Mouse (Mus musculus): ENCODE results near the gene Lamp2. TPM values are rescaled to one million over a fixed set of nuclear protein-coding genes. Genes with fewer than 3 reads are reported as not detected.
"Not testable (repeated sequence)": the region's sequence is repeated elsewhere in the genome, so short reads cannot be mapped to it uniquely, and the experiment has no call there.

Lamp2 gene
- polyA plus RNA-seq, 1 experiment, result 142 TPM

DNA sequence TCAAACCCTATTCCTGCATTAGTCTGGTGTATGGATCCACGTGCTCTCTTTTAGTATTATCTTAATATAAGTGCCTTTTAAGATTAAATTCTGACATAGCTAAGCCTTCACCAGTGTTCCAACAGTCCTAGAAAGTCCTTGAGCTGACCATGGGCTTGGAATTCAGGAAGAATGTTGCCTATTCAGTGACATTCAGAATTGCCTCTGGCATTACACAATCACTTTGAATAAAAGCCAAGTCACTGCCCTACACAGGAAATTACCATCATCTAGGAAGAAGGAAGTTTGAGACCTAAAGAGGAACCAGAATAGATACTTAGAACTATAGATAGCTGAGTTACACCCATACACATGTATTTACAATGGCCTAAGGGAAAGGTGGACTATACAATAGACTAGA, 91.6 kb downstream of the Lamp2 start:
- H3K4me1 ChIP-seq (ENCODE audit: control insufficient read depth, insufficient read depth, insufficient read length, low read length); H3K4me3 ChIP-seq (ENCODE audit: insufficient read depth, low read depth, low read length): not testable (repeated sequence)
- H3K27ac ChIP-seq (replicated peaks; ENCODE audit: low read depth, low read length), result 0 out of 2 replicates have a peak overlapping the region, but pooled peaks have one; percentile 24

DNA sequence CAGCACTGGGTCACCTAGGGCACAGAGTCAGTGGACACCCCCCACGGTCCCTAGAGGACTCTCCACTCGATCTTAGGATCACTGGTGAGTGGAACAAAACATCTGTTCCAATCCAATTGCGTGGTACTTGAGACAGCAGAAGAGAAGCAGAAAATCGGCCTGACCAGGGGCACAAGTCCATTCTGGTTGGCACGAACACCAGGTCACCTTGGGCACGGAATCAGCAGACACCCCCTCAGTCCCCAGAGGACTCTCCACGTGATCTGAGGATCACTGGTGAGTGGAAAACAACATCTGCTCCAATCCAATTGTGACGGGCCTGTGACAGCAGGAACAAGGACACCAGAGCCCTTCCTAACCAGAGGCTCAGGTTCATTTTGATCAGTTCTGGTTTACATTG, 94.2 kb downstream of the Lamp2 start:
- H3K4me1 ChIP-seq (ENCODE audit: control insufficient read depth, insufficient read depth, insufficient read length, low read length), result no peaks in the 10 kb centered on the region
- H3K4me3 ChIP-seq (ENCODE audit: insufficient read depth, low read depth, low read length), result no peak overlapping the region
- H3K27ac ChIP-seq (replicated peaks; ENCODE audit: low read depth, low read length), result no peak overlapping the region; the same call in 1 of the 2 replicates

Other genes starting within 250 kb of the Lamp2 start
- 0.88 TPM in 1 of 2 replicates, not detected in the other for gene Tmem255a, start 204.0 kb downstream of the Lamp2 start, polyA plus RNA-seq (2012; ENCODE audit: insufficient read depth, insufficient read length, missing spikeins)
- gene Atp1b4, start 140.3 kb downstream of the Lamp2 start, polyA plus RNA-seq (2012; ENCODE audit: insufficient read depth, insufficient read length, missing spikeins), result not detected in 2 replicates
- gene Cul4b, start 119.7 kb upstream of the Lamp2 start, polyA plus RNA-seq (2012; ENCODE audit: insufficient read depth, insufficient read length, missing spikeins), result 21.8 and 26.3 TPM in 2 replicates
- gene Mcts1, start 144.1 kb upstream of the Lamp2 start, polyA plus RNA-seq (2012; ENCODE audit: insufficient read depth, insufficient read length, missing spikeins), result 149 and 196 TPM in 2 replicates
- 18.8 and 24.8 TPM in 2 replicates for gene C1galt1c1, start 178.6 kb upstream of the Lamp2 start, polyA plus RNA-seq (2012; ENCODE audit: insufficient read depth, insufficient read length, missing spikeins)

Data from brown adipose tissue, adult 24 weeks (tissue).